Mouse (Mus musculus) telencephalon, adult 2 months (tissue): ENCODE measurements at regions not wholly inside any gene's neighbourhood (a gene's known extent, or its start where the extent isn't known, plus 50 kb on each side); places are given as distances from the start of the nearest gene placed in this dataset.

Source experiments
- DNase-seq: peaks from one replicate; pipeline ENCODE4 v3.0.0-alpha.2; 2011; ENCODE audit warnings: low read depth, low spot score

DNA sequence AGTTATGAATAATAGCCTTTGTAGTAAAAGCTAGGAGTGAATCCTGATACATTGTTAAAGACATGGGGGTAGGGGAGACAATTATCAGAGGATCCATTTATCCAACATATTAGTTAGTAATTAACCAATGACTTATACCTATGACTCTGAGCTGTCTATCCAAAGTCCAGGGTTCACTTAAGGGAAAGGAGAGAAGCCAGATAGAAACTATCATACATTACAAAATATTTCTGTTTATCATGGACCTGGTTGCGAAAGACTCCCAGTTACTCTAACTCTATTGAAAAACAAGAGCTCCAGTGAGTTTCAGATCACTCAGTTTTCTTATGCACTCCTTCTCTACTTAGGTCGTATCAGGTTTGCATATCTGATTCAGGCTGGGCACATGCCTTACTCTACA, 749.3 kb downstream of the H2al1n start:
- DNase-seq = no peak

DNA sequence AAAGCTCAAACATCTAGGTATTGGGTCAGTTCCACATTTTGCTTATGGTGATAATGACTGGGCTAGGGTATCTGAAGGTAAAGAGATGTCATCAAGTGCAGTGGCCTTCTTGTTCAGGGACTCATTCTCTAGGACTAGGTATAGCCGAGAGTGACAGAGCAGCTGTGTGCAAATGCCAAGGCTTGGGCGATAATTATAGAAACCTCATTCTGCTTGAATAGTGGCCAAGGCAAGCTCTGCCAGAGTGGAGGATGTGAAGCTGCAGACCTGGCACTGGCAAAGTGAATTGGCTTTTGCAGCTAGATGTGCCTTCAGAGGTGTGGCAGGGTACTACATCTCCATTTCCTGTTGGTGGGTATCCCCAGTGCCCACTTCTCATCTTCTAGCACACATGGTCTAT, 796.1 kb downstream of the H2al1n start:
- DNase-seq = peak; percentile 22
